Mouse (Mus musculus): ENCODE measurements around the gene Bicc1.

DNA sequence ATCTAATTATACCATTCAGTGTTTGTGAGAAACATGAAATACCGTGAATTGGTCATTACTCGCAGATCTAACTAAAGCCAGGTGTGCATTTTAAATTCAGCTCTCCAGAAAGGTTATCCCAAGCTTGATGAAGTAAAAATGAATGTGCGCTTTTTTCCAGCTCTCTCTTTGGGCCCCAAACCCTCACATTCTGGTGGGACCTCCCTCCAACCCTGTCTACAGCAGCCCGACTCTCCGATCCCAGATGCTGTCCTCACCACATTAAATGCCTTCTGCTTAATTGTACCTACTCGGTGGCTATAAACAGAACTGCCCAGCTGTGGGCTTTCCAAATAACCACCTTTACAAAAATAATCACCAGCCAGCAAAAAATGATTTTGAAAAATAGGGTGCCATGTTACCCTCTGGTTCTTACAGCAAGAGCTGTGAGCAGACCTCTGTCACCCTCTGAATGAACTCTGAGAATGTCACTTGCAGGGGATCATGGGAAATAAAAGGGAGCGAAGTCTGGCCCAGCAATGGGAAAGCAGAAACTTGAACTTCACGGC lies 64.7 kb downstream of the Bicc1 start:
- no peak for TF ChIP-seq CTCF (IDR thresholded peaks at IDR 0.05; ENCODE audit: extremely low read depth, insufficient read length, insufficient replicate concordance, low read depth, low read length)
- no peak for TF ChIP-seq POLR2A (IDR thresholded peaks at IDR 0.05; ENCODE audit: low read depth, low read length)
